Mouse (Mus musculus) liver, embryonic 14.5 days (tissue): ENCODE measurements at regions not wholly inside any gene's neighbourhood (a gene's known extent, or its start where the extent isn't known, plus 50 kb on each side); places are given as distances from the start of the nearest gene placed in this dataset.

Experiments used
- ATAC-seq: fragments of 200-750 bp; cut with Nextera tagmentation; 2 replicates; pipeline ENCODE4 v1.8.0; 2017; ENCODE audit warnings: moderate number of reproducible peaks, mild to moderate bottlenecking, moderate library complexity; ENCODE audit not compliant: insufficient read depth
- DNase-seq, 3 experiments: peaks; one replicate each; pipeline ENCODE4 v3.0.0-alpha.2; 2012 to 2013; ENCODE audit warnings: low read depth in 3 of 3, low spot score in 3 of 3
- H3K27ac ChIP-seq: fragments of 300-500 bp; sonication (generic); 2 replicates; pipeline ENCODE4 v1.5.1; 2014; ENCODE audit warnings: moderate library complexity, mild to moderate bottlenecking, control low read depth, inconsistent platforms
- H3K27me3 ChIP-seq: fragments of 300-500 bp; sonication (generic); 2 replicates; pipeline ENCODE4 v1.6.1; 2014; ENCODE audit warnings: mild to moderate bottlenecking, low read length, moderate library complexity; ENCODE audit not compliant: control insufficient read depth, insufficient read depth
- H3K36me3 ChIP-seq: fragments of 300-500 bp; sonication (generic); replicated peaks from 2 replicates; pipeline ENCODE4 v1.6.1; 2014; ENCODE audit warnings: low read depth; ENCODE audit not compliant: control insufficient read depth, insufficient read depth
- H3K4me1 ChIP-seq, 2 experiments: fragments of 200-500 bp in 1 of 2; fragments of 300-500 bp in 1 of 2; sonication (generic) in 1 of 2; replicated peaks; 2 replicates each; pipeline ENCODE4 v1.6.1; 2012 to 2014; ENCODE audit warnings: antibody characterized with exemption in 1 of 2, inconsistent platforms in 1 of 2, low read length in 1 of 2; ENCODE audit not compliant: control insufficient read depth in 2 of 2, insufficient read depth in 2 of 2
- H3K4me2 ChIP-seq: fragments of 300-500 bp; sonication (generic); 2 replicates; pipeline ENCODE4 v1.6.1; 2014; ENCODE audit warnings: low read depth, mild to moderate bottlenecking, control low read depth, moderate library complexity
- H3K4me3 ChIP-seq, 2 experiments: fragments of 200-500 bp in 1 of 2; fragments of 300-500 bp in 1 of 2; sonication (generic) in 1 of 2; 2 replicates each; pipeline ENCODE4 v1.5.1; 2012 to 2014; ENCODE audit warnings: low read depth in 2 of 2, low read length in 2 of 2, mild to moderate bottlenecking in 2 of 2, control low read depth in 1 of 2, inconsistent platforms in 1 of 2, moderate library complexity in 1 of 2; ENCODE audit not compliant: insufficient read depth in 1 of 2
- H3K9ac ChIP-seq: fragments of 300-500 bp; sonication (generic); replicated peaks from 2 replicates; pipeline ENCODE4 v1.6.1; 2014; ENCODE audit warnings: mild to moderate bottlenecking, control low read depth, moderate library complexity
- H3K9me3 ChIP-seq: fragments of 300-500 bp; sonication (generic); 2 replicates; pipeline ENCODE4 v1.6.1; 2016; ENCODE audit warnings: low read length, mixed read lengths; ENCODE audit not compliant: control insufficient read depth
- CTCF ChIP-seq: IDR thresholded peaks from 2 replicates; pipeline ENCODE4 v1.5.1; 2016; ENCODE audit warnings: antibody characterized with exemption, low read depth, control low read depth
- EP300 ChIP-seq: IDR thresholded peaks from 2 replicates; pipeline ENCODE4 v1.6.1; 2016; ENCODE audit warnings: antibody characterized with exemption, low read depth
- WGBS: fragments of 180-500 bp; shearing (Covaris S2); extraction: QIAGEN DNeasy Blood & Tissue Kit; methylation state at CpG from one replicate; pipeline ENCODE4 v1.1.7; 2014; ENCODE audit not compliant: insufficient replicate concordance; 5-methylcytosine and 5-hydroxymethylcytosine counted together

GRCm38 (mm10) chr13:25882818-25883217 lies 612.5 kb upstream of the Nrsn1 start:
- H3K27me3 ChIP-seq: no peaks in the 10 kb centered on the region
- ATAC-seq (no peak), DNase-seq (no peak)
- H3K27ac ChIP-seq: no peak overlapping the region
- 44% methylated on average over 4 of the region's 4 CpGs for WGBS
- H3K9me3 ChIP-seq: no peaks in the 10 kb centered on the region
- H3K36me3 ChIP-seq: no peaks in the 10 kb centered on the region
- H3K9ac ChIP-seq: no peak overlapping the region
- no peak for TF ChIP-seq EP300
- TF ChIP-seq CTCF: no peak
- H3K4me3 ChIP-seq: no peak overlapping the region
- H3K4me2 ChIP-seq: no peak overlapping the region
- no peaks in the 10 kb centered on the region for H3K4me1 ChIP-seq

- no peaks in the 10 kb centered on the region for H3K4me1 ChIP-seq
- TF ChIP-seq EP300 (no peak), CTCF (no peak)
- ATAC-seq (no peak), DNase-seq (no peak)
- WGBS: 67% methylated on average over 1 of the region's 1 CpGs
- no peaks in the 10 kb centered on the region for H3K9me3 ChIP-seq
- no peak overlapping the region for H3K4me3 ChIP-seq
- H3K36me3 ChIP-seq: no peaks in the 10 kb centered on the region
- H3K27ac ChIP-seq: no peak overlapping the region
- no peak overlapping the region for H3K9ac ChIP-seq
- no peak overlapping the region for H3K4me2 ChIP-seq
- no peaks in the 10 kb centered on the region for H3K27me3 ChIP-seq
These were observed 598.6 kb upstream of the Nrsn1 start for GRCm38 (mm10) chr13:25868923-25869322.

- Histone ChIP-seq H3K4me2 (no peak overlapping the region), H3K27ac (no peak overlapping the region), H3K9ac (no peak overlapping the region), H3K36me3 (no peaks in the 10 kb centered on the region), H3K9me3 (no peaks in the 10 kb centered on the region), H3K4me1 (no peaks in the 10 kb centered on the region), H3K27me3 (no peaks in the 10 kb centered on the region), H3K4me3 (no peak overlapping the region)
- ATAC-seq (no peak), DNase-seq (no peak)
- TF ChIP-seq CTCF (no peak), EP300 (no peak)
These were observed 587.9 kb upstream of the Nrsn1 start for GRCm38 (mm10) chr13:25858207-25858606.

- H3K4me1 ChIP-seq: no peaks in the 10 kb centered on the region
- no peaks in the 10 kb centered on the region for H3K36me3 ChIP-seq
- ATAC-seq: no peak
- H3K4me2 ChIP-seq: no peak overlapping the region
- 46% methylated on average over 3 of the region's 3 CpGs for WGBS
- no peak overlapping the region for H3K4me3 ChIP-seq
- no peak overlapping the region for H3K9ac ChIP-seq
- H3K27ac ChIP-seq: no peak overlapping the region
- H3K9me3 ChIP-seq: no peaks in the 10 kb centered on the region
- no peak for TF ChIP-seq CTCF
- no peak for TF ChIP-seq EP300
- DNase-seq: no peak
- H3K27me3 ChIP-seq: no peaks in the 10 kb centered on the region
These were observed 587.3 kb upstream of the Nrsn1 start for GRCm38 (mm10) chr13:25857569-25857968.

- H3K4me2 ChIP-seq: no peak overlapping the region
- ATAC-seq (no peak), DNase-seq (no peak)
- H3K4me1 ChIP-seq: no peaks in the 10 kb centered on the region
- no peak for TF ChIP-seq EP300
- TF ChIP-seq CTCF: no peak
- no peak overlapping the region for H3K4me3 ChIP-seq
- no peaks in the 10 kb centered on the region for H3K9me3 ChIP-seq
- no peak overlapping the region for H3K9ac ChIP-seq
- 58% methylated on average over 3 of the region's 3 CpGs for WGBS
- no peaks in the 10 kb centered on the region for H3K27me3 ChIP-seq
- no peak overlapping the region for H3K27ac ChIP-seq
- H3K36me3 ChIP-seq: no peaks in the 10 kb centered on the region
These were observed 586.8 kb upstream of the Nrsn1 start for GRCm38 (mm10) chr13:25857096-25857495.
